Mouse (Mus musculus) gastrocnemius, adult 2 months (tissue): ENCODE results near the gene Fbn1. TPM values are rescaled to one million over a fixed set of nuclear protein-coding genes. Genes with fewer than 3 reads are reported as not detected.

ENCODE experiments used
- DNase-seq: peaks from one replicate; pipeline ENCODE4 v3.0.0; 2022
- H3K27ac ChIP-seq: fragments of 200-600 bp; 2 replicates; pipeline ENCODE4 v1.8.1; 2022; ENCODE audit warnings: mild to moderate bottlenecking
- H3K4me3 ChIP-seq: fragments of 200-600 bp; 2 replicates; pipeline ENCODE4 v1.8.1; 2022; ENCODE audit warnings: mild to moderate bottlenecking, moderate library complexity
- CTCF ChIP-seq: fragments of 200-600 bp; IDR thresholded peaks from 2 replicates; pipeline ENCODE4 v1.8.1; 2022; ENCODE audit warnings: antibody characterized with exemption, mild to moderate bottlenecking, moderate library complexity
- intact Hi-C: fragments of 180-260 bp; cut with DNase I; formaldehyde crosslinking; loops from one replicate; pipeline ENCODE4 v1.15.1; 2025
- total RNA-seq, 2 experiments: library from RNA; stranded (reverse); gene quantifications; 2 replicates each; pipeline ENCODE4 v1.2.3; 2021

The Fbn1 gene
- total RNA-seq, 2 experiments from 2014 or later, result 33.1 to 55.3 TPM

DNA sequence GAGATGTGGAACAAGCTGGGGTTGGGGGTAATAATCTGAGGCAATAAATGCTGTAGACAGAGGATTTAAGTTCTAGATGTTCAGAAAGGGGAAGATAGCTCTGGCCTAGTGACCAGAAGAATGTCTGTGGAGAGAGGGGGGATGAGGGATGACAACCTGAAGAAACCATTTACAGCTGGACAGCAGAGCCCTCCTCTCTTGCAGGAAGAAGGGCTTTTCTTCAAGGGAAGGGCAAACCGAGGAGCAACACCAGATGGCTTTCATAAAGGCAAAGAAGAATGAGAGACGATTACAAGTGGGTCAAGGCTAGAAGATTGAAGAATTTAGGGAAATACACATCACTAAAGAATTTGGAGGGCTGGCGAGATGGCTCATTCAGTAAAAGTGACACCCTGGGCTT, 6.6 kb upstream of the Fbn1 start:
- Histone ChIP-seq H3K27ac (no peak overlapping the region), H3K4me3 (no peak overlapping the region)
- TF ChIP-seq CTCF, result no peak
- intact Hi-C loops, result loop anchor here (5.0 kb wide), 1 partner anchor 57 kb away; no protein-coding TSS in a partner anchor
- DNase-seq, result no peak

DNA sequence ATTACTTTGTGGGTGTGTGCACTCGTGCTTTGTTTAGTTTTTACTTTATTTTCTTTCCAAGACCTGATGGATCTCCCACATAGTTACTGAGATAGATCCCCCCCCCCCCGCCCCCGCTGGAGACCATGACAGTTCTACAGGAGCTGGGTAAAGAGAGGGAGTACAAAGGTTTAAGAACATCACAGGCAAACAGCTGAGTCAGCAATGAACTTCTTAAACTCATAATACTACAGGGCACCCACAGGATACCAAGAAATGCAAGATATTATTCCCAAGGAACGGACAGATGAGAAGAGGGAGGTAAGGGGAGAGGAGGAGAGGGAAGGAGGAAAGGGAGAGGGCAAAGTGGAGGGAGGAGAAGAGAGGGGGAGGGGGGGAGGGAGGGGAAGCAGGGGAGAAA, 4.8 kb upstream of the Fbn1 start:
- no peak for TF ChIP-seq CTCF
- no peak for DNase-seq

DNA sequence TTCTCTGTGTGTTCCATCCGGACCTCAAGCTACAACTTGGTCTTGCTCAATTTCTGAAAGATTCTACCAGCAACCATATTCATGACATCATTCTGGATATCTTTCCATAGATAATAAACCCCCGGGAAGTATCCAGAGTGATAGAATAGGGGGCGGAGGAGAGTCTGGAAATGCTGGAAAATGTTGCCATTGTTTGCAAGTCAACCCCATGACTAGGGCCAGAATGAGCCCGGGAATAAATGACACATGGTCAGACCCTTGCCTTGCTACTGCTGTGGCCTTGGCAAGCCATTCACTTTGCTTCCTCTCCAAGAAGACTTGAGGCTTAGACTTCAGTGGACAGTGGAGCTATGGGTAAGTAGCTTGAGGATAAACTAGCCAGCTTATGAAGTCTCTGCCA, 4.1 kb upstream of the Fbn1 start:
- TF ChIP-seq CTCF, result no peak
- no peak overlapping the region for H3K27ac ChIP-seq

More for the DNA sequence above, 4.8 kb upstream of the Fbn1 start:
- Histone ChIP-seq H3K4me3 (no peak overlapping the region), H3K27ac (no peak overlapping the region)
- intact Hi-C loops, result loop anchor here (5.0 kb wide), 1 partner anchor 55 kb away; no protein-coding TSS in a partner anchor

DNA sequence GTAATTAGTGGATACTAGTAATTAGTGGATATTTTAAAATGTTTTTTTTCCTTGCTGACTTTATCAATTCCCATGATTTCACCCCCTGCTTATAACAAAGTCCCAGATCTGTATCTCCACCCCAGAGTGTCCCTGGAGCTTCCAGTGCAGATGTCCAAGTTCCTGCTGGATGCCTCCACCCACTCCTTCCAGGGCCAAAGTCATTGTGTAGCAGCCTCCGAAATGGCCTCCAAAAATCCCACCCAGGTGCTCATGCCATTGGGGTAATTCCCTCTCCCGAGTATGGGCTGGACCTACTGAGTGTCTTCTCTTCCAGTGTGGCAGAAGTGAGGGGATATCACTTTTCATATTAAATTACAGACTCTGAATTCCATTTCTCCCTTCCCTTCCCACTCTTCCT, 3.0 kb upstream of the Fbn1 start:
- DNase-seq, result peak; percentile 67

More for the DNA sequence above, 4.1 kb upstream of the Fbn1 start:
- no peak overlapping the region for H3K4me3 ChIP-seq
- no peak for DNase-seq
- intact Hi-C loops, result loop anchor here (5.0 kb wide), 1 partner anchor 55 kb away; no protein-coding TSS in a partner anchor

DNA sequence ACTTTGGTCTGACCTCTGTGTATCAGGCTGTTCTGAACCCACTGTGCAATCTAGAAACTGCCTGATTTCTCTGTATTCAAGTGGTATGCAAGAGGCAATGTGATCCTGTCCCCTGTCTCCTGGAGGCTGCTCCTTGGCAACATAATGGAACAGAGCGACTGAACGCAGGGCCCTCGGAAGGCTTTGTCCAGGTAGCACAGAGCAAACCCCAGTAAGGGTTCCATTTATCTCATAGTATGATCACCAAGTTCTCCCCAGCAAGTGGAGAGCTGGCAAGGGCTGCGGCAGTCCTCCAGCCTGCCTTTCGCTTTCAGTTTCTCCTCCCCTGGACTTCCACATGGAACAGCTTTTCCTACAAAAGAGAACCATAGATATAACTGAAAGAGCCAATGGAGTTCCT, 588 bp upstream of the Fbn1 start:
- intact Hi-C loops, result no loop called here
- H3K27ac ChIP-seq, result 0 out of 2 replicates have a peak overlapping the region, but pooled peaks have one; percentile 28
- no peak overlapping the region for H3K4me3 ChIP-seq
- no peak for DNase-seq
- TF ChIP-seq CTCF, result no peak

More for the DNA sequence above, 3.0 kb upstream of the Fbn1 start:
- no peak overlapping the region for H3K4me3 ChIP-seq
- peak overlapping the region; percentile 59 for H3K27ac ChIP-seq
- TF ChIP-seq CTCF, result no peak
- intact Hi-C loops, result loop anchor here (5.0 kb wide), 1 partner anchor 53 kb away; no protein-coding TSS in a partner anchor

DNA sequence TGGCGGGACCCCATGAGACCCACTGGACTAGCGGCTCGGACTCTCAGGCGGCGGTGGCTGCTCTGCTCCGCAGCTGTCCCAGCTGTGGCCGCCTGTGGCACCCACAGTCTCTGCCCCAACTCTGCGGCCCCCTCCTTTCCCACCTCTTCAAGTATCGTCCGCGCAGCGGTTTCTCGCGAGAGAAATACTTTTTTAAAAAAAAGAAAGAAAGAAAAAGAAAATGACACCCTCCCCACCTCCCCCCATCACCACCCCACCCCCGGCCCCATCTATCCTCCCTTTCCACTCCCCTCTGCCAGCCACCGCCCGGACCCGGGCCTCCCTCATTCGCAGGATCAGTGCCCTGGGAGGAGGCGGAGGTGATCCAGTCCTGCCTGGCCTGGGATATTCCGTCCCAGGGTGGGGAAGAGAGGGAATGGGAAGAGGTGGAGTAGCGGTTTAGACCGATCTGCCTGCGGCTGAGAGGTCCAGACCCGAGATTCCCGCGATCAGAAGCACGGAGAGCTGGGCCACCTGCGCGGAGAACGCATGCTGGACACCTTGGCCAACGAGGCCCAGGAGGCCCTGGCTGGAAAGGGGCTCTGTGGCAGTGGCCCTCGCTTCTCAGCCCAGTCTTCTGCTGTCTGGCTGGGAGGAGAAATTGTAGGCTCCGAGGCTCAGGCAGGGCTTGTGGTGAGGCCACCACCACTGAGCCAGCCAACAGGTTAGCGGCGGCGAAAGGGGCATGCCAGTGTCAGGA, 1.3 kb downstream of the Fbn1 start:
- DNase-seq, result peak; percentile 86
- intact Hi-C loops, result no loop called here
- TF ChIP-seq CTCF, result no peak

DNA sequence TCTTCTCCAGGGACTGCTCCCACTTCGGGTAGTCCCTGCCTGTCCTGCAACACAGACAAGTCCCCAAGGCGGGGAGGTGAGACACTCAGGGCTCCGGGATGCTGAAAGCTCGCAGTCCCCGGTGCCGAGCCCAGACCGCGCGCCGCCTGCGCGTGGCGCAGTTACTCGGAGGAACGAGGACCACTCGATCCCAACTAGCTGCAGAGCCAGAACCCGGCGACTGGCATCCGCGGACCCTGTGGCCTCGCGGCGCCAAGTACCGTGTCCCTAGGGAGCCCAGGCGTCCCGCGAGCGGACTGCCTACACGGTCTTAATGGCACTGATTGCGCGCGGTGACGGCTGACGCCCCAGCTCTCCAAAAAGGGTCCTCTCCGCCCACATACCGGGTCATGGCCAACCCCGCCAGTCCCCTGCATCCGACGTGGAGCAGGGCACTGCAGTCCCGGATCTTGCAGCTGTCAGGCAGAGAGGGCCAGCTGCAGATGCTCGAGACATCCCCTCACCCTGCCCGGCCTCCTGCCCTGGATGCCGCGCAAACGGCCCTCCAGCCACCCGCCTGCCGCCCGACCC, 2.0 kb downstream of the Fbn1 start:
- peak overlapping the region; percentile 78 for H3K4me3 ChIP-seq
- intact Hi-C loops, result no loop called here
- H3K27ac ChIP-seq, result peak overlapping the region; percentile 90
- DNase-seq, result no peak
- no peak for TF ChIP-seq CTCF

More for the DNA sequence above, 1.3 kb downstream of the Fbn1 start:
- Histone ChIP-seq H3K27ac (peak overlapping the region; percentile 90), H3K4me3 (peak overlapping the region; percentile 78)

DNA sequence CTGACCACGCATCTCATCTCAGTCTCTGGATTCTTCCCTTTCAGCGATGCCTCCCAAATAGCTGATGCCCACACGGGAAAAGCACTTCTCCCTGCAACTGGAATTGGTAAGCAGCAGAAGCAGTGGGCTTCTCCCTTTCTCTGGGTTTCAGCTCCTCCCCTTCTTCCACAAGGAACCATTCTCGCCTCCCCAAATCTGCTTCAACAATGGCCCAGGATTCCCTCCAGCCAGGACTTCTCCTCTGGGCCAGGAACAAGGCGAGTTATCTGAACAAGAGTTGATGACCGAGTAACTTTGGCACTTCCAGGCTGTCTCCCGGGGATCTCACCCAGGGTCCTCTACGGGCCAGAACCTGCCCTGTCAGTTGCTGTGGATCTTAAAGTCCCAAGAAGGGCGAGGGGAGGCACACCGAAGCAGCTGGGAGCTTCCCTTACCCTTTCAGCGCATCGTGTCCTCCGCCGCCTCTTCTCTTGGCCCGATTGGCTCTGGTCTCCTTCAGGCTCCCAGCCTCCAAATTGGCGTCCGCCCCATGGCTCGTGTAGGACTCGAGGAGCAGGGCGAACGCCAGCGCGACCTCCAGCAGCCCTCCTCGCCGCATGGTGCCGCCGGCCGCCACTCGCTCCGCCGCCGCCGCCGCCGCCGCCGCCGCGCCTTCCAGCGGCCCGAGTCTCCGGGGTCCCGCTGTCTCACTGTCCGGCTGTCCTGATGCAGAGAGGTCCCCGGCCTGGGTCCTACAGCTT, 2.6 kb downstream of the Fbn1 start, which contains the start of gene Gm9913:
Gene Gm9913, plus strand, starts transcription at position 84 of the 740 bp plus-strand sequence.
- no peak for TF ChIP-seq CTCF
- Histone ChIP-seq H3K27ac (peak within 1 kb of the TSS; percentile 90), H3K4me3 (peak within 1 kb of the TSS; percentile 78)
- DNase-seq, result peak; percentile 82
- intact Hi-C loops, result no loop called here

DNA sequence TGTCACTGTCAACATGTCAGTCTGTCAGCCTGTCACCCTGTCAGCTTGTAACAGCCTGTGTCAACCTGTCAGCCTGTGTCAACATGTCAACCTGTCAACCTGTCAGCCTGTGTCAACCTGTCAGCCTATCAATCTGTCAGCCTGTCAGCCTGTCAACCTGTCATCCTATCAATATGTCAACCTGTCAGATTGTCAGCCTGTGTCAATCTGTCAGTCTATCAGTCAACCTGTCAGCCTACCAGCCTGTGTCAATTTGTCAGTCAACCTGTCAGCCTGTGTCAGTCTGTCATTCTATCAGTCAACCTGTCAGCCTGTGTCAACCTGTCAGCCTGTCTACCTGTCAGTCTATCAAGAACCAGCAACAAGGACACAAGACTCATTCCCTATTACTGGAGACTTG, 6.3 kb downstream of the Fbn1 start:
- intact Hi-C loops, result no loop called here
- peak overlapping the region; percentile 40 for H3K4me3 ChIP-seq
- TF ChIP-seq CTCF, result no peak
- 0 out of 2 replicates have a peak overlapping the region, but pooled peaks have one; percentile 5 for H3K27ac ChIP-seq
- no peak for DNase-seq

DNA sequence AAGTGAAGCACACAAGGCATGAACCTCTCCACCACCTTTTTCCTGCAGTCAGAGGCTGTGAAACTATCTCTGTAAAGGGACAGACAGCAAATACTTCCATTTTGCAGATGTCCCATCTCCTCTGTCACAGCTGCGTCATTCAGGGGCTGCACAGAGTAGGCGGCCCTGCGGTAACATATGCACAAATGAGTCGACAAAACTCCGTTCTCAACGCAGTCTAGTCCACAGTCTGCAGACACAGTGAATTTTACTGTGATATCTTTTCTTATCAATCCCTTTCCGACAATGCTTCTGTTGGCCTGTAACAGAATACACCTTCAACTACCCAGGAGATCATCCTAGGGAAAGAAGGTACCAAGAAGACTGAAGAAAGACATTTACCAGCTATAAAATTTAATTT, 9.6 kb downstream of the Fbn1 start:
- no peak for TF ChIP-seq CTCF
- intact Hi-C loops, result no loop called here
- no peak for DNase-seq
- Histone ChIP-seq H3K27ac (no peak overlapping the region), H3K4me3 (no peak overlapping the region)

DNA sequence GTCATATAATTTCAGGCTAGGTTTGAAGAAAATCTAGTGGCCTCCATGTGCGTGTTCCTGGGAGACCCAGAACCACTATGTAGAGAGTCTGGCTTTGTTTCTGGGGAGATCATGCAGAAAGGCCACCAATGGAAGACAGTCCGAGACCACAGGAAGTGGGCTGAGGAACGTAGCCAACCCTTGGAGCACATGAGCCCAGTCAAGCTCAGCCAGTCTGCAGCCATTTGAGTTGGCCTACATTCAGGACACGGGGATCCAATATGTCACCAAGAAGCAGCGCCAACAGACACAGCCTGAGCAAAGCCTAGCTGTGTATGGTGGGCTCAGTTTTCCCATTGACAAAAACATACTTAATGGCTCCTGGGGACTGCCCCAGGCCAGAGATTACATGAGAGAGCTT, 11.1 kb downstream of the Fbn1 start:
- no peak overlapping the region; the same call in 1 of the 2 replicates for H3K27ac ChIP-seq
- DNase-seq, result no peak
- TF ChIP-seq CTCF, result no peak
- no peak overlapping the region for H3K4me3 ChIP-seq
- intact Hi-C loops, result no loop called here
